Mouse (Mus musculus) retina, postnatal 7 days (tissue): ENCODE measurements around the gene Dgka.
"Not testable (repeated sequence)": the region's sequence is repeated elsewhere in the genome, so short reads cannot be mapped to it uniquely, and the experiment has no call there.

ENCODE experiments used
- DNase-seq: peaks from one replicate; pipeline ENCODE4 v3.0.0-alpha.2; 2012; ENCODE audit warnings: low read depth, low spot score

Gene Dgka

GRCm38 (mm10) chr10:128731992-128732391, 12.7 kb downstream of the Dgka start:
- no peak for DNase-seq

GRCm38 (mm10) chr10:128731002-128731433, 13.6 kb downstream of the Dgka start:
- DNase-seq, result peak; percentile 40

- no peak for DNase-seq
Measured at GRCm38 (mm10) chr10:128728059-128728458, 16.6 kb downstream of the Dgka start.

GRCm38 (mm10) chr10:128725466-128725865, 19.2 kb downstream of the Dgka start:
- not testable (repeated sequence) for DNase-seq

GRCm38 (mm10) chr10:128715559-128716537, 28.8 kb downstream of the Dgka start:
- no peak for DNase-seq

GRCm38 (mm10) chr10:128711318-128711717, 33.3 kb downstream of the Dgka start:
- not testable (repeated sequence) for DNase-seq

- no peak for DNase-seq
Measured at GRCm38 (mm10) chr10:128705317-128705693, 39.4 kb downstream of the Dgka start.

GRCm38 (mm10) chr10:128704491-128705316, 40.0 kb downstream of the Dgka start, which contains the start of gene Cdk2:
TSS of gene Cdk2 (minus strand) at chr10:128705031.
- DNase-seq, result peak; percentile 75

GRCm38 (mm10) chr10:128703895-128704294, 40.8 kb downstream of the Dgka start, which contains the start of gene Pmel:
TSS of gene Pmel (plus strand) at chr10:128704195.
- no peak for DNase-seq

GRCm38 (mm10) chr10:128702328-128703007, 42.2 kb downstream of the Dgka start:
- no peak for DNase-seq

- DNase-seq, result no peak
Measured at GRCm38 (mm10) chr10:128700712-128701111, 43.9 kb downstream of the Dgka start.

GRCm38 (mm10) chr10:128699611-128700010, 45.0 kb downstream of the Dgka start:
- DNase-seq, result no peak

- DNase-seq, result no peak
Measured at GRCm38 (mm10) chr10:128699006-128699405, 45.6 kb downstream of the Dgka start.

- no peak for DNase-seq
Measured at GRCm38 (mm10) chr10:128697072-128697725, 47.5 kb downstream of the Dgka start.

GRCm38 (mm10) chr10:128695992-128696807, 48.5 kb downstream of the Dgka start, which contains the start of gene Rab5b:
TSS of gene Rab5b (minus strand) at chr10:128696264.
- peak; percentile 98 for DNase-seq

GRCm38 (mm10) chr10:128695411-128695991, 49.2 kb downstream of the Dgka start:
- no peak for DNase-seq

GRCm38 (mm10) chr10:128674469-128675008, 70.1 kb downstream of the Dgka start:
- no peak for DNase-seq

GRCm38 (mm10) chr10:128673763-128674468, 70.7 kb downstream of the Dgka start, which contains the start of gene Suox:
TSS of gene Suox (minus strand) at chr10:128674073.
- DNase-seq, result peak; percentile 54

GRCm38 (mm10) chr10:128671148-128671547, 73.5 kb downstream of the Dgka start:
- no peak for DNase-seq
